Mouse (Mus musculus): ENCODE measurements around the gene Fam71e1.

Gene Fam71e1

DNA sequence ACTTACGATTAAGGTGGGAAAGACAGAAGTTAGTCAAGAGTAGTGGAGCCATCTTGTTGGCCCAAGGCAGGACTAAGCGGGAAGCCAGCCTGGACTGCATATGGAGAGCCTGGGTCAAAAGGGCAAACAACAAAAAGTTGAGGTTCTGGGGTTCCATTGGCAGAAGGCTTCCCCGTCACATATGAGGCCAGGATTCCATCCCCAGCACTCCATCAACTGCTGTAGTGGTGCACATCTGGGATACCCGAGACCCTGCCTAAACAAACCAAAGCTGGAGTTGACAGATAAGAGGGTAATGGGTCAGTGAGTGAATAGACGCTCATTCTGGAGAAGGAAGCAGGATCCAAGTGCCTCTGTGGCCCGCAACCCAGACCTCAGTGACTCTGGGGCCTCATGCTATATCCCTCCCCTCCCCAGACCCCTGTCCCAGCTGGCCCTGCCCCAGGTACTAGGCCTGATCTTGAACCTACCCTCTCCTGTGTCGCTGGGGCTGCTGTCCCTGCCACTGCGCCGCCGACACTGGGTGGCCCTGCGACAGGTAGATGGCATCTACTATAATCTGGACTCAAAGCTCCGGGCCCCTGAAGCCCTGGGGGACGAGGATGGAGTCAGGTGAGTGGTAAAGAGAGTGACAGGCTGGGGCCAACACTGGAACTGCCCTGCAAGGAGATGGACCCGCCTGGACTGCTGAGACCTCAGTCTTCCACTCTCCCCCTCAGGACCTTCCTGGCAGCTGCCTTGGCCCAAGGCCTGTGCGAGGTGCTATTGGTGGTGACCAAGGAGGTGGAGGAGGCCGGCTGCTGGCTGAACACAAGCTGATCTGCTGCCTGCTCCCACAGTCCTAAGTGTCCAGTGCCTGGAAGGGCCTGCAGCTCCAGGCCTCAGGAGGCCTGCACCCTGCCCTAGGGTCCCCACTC, 25.4 kb upstream of the Fam71e1 start:
- DNase-seq (ENCODE audit: low spot score in 2 of 2), result peak in 1 of 2 experiments; percentile 11

DNA sequence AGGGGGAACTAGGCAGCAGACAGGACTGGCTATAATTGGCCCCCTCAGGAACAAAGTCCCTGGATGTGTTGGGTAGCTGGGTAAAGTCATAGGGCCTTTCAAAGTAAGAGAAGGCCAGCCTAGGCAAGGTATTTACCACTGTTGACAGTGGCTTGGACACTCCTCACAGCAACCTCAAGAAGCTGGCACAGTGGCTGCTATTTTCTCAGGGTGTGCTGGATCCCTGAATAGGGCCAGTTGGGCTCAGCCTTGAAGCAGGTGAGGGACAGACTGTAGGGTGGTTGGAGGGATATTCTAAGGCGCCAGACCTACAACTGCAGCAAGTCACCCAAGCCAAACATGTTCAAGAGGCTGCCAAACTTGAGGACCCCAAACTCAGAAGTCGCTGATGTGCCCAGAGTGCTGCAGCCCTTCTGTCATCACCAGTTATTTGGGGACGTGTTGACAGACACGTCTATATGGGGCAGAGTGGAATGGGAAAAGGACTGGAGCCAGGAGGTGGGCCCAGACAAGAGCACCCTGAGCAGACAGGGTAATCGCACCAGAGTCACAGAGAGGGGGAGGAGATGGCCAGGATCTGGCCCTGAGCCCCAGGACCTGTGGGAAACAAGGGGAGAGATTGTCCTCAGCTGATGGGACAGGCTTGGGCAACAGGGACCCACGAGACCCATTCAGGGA, 24.4 kb upstream of the Fam71e1 start:
- peak in 1 of 2 experiments; percentile 9 for DNase-seq (ENCODE audit: low spot score in 2 of 2)

DNA sequence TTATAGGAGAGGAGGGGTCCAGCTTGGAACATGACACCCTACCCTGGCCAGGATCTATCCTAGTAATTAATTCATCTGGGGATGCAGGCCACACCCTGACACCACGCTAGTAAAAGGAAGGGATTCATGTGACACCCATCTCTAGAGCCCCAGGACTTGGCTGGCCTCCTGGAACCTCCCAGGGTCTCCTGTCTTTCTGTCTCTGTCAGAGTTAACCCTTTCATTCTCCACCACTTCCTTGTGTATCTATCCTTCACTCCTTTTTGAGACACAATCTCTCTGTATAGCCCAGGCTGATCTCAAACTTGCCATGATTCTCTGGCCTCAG, 23.9 kb upstream of the Fam71e1 start:
- no peak for DNase-seq (ENCODE audit: low spot score in 2 of 2)

DNA sequence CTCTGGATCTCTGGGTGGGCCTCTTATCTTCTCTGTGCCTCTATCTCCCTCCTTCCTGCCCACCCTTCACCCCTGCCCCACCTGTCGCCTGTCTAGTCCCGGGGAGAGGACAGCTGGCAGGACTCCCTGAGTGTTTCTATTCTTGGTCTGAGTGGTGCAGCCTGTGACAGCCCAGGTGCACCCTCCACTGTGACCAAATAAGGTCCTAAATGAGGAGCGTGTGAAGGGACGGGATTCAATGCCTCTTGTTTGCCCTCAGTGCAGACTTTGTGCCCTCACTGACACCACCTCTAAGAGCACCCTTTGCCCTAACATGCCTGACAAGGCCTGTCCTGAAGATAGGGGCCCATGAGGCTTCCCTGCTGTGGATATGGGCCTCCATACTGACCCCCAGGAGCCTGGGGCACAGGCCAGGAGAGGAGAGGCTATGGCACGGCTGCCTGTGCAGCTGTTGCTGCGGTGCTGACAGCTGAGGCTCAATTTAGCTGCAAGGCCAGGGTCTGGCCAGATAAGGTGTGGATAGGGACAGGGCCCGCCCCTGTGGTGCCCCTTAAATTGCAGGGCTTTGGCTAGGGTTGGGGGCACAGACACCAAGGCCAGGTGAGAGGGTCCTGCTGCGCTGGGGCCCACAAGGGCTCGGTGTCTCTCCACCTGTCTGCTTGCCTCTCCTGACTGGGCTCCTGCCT, 23.3 kb upstream of the Fam71e1 start:
- peak in 1 of 2 experiments; percentile 9 for DNase-seq (ENCODE audit: low spot score in 2 of 2)

DNA sequence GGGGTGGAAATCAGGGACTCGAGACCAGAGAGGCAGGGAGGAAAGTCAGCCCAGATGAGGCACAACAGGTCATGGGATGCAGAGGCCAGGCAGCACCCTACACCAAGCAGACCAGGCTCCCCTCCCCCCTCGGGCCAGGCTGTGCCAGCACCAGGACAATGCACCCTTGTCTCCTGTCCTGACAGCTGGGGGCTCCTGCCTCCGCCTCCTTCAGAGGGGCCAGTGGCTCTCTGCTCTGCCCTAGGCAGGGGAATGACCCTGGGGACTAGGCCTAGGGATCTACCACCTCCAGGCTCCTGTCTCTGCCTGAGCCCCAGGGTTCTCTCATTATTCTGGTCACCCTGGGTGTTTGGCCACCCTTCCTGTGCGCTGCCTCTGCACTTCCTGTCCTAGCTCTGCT, 22.0 kb upstream of the Fam71e1 start:
- DNase-seq (ENCODE audit: low spot score in 2 of 2), result peak in 1 of 2 experiments; percentile 58

DNA sequence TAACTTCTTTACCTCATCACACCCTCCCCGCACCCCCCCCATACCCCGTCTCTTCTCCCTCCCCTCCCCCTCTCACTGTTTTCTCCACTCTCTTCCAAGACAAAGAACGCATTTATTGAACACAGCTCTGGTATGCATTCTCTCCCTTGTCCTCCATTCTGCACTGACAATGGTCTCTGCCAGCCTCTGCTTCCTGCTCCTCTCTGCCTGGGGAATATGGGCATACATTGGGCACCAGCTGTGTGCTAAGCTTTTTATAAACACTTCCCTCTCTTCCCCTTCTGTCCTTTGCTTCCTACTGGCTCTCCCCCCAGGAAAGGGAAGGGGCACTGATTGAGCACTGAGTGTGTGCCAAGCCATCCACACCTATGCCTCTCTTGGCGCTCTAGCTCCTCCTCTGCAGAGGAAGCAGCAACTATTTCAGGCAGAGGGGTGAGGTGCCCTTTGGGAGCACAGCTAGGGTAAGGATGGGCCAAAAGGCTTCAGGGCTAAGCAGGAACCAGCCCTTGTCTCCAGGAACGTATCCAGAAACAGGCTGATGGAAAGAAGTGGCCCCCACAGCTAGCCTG, 21.3 kb upstream of the Fam71e1 start:
- DNase-seq (ENCODE audit: low spot score in 2 of 2), result peak; percentile 3 to 6

DNA sequence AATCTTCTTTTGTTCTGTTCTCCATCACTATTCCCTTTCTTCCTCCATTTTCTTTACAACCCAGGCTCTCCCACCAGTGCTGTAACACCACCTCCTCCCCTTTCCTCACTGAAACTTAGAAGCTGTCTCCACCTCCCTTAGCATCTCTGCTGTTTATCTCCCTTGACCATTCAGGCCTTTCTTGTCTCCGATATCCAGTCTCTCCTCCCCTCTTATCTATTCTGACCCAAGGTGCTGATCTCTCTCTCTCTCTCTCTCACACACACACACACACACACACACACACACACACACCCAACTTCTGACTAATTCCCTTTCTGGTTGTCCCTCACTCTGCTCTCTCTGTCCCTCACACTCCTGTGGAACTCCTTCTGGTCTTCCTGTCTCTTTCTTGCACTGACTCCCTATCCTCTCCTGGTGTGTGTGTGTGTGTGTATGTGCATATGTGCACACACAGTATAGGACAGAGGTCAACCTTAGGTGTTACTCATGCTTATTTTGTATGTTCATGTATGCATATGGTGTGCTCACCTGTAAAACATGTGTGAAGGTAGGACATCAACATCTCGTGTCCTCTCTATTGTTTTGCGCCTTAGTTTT, 13.4 kb upstream of the Fam71e1 start:
- no peak for DNase-seq (ENCODE audit: low spot score in 2 of 2)

DNA sequence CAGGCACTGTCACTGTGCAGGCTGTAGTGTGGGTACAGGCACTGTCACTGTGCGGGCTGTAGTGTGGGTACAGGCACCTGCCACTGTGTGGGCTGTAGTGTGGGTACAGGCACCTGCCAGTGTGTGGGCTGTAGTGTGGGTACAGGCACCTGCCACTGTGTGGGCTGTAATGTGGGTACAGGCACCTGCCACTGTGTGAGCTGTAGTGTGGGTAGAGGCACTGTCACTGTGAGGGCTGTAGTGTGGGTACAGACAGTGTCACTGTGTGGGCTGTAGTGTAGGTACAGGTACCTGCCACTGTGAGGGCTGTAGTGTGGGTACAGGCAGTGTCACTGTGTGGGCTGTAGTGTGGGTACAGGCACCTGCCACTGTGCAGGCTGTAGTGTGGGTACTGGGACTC, 12.3 kb upstream of the Fam71e1 start:
- no peak for DNase-seq (ENCODE audit: low spot score in 2 of 2)

DNA sequence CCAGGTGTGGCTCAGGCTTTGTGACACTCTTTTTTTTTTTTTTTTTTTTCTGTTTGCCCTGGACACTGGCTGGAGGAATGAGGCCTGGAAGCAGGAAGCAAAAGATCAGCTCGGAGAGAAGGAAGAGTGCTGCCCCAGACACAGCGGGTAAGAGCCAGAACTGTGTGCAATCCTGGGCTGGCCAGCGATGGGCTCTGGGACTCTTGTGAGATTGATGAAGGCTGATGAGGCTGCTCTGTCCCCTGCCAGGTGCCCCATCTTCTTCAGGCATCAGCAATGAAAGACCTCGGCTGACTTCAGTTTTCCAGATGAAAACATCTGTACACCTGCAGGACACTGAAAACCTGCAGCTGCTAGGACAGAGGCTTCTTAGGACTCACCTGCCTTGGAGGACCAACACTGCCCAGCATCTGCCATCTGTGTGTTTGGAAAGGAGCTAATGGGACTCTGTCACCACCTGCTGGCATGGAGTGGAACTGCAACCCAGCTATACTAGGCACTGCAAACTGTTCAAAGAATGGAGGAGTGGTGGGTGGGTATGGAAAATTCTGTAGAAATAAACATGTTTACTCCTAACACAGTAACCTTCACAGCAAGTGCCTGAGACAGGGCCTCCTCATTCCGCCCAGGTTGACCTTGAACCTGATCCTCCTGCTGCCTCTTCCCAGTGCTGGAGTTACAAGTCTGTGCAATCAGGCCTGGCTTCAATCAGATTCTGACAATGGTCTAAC, 11.4 kb upstream of the Fam71e1 start:
- peak; percentile 62 to 81 for DNase-seq (ENCODE audit: low spot score in 2 of 2)

DNA sequence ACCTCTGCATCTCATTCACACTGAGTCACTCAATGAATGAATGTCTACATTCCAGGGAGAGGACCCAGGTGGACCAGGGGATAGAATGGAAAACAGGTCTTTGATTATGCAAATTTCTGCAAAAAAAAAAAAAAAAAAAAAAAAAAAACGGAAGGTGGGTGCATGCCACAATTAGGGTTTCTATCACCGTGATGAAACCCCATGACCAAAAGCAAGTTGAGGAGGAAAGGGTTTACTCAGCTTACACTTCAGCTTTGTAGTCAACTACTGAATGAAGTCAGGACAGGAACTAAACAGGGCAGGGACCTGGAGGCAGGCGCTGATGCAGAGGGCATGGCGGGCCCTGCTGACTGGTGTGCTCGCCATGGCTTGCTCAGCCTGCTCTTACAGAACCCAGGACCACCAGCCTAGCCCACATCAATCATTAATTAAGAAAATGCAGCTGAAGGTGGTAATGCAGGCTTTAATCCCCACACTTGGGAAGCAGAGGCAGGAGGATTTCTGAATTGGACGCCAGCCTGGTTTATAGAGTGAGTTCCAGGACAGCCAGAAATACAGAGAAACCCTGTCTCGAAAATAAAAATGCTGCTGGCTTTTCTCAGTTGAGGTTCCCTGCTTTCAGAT, 10.7 kb upstream of the Fam71e1 start:
- DNase-seq (ENCODE audit: low spot score in 2 of 2), result no peak

DNA sequence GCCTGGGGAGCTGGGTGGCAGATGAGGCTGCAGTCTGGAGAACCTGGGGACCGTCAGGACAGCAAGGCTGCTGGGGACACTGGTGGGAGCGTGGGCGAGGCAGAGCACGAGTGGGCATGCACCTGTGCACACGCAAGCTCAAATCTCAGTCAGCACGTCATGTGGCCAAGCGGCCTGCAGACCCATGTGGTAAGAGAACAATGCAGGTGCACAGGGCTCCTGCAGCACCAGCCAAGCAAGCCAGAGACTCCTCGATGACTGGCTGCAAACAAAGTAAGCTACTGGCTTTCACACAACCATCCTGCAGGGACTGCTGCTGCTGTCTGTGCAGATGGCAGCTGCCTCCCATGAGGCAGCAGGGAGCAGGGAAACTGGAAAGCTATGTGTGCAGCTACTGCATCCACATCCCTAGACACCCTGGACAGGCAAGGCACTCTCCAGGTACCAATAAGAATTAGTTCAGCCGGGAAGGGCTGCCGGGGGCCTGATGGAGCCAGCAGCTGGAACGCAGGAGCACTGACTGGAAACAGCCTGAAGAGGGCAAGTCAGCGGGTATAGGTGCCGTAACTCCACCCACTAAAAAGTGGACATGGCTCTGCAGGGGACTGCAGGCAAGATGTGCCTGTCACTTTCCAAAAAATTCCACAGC, 9.3 kb upstream of the Fam71e1 start:
- DNase-seq (ENCODE audit: low spot score in 2 of 2), result no peak

DNA sequence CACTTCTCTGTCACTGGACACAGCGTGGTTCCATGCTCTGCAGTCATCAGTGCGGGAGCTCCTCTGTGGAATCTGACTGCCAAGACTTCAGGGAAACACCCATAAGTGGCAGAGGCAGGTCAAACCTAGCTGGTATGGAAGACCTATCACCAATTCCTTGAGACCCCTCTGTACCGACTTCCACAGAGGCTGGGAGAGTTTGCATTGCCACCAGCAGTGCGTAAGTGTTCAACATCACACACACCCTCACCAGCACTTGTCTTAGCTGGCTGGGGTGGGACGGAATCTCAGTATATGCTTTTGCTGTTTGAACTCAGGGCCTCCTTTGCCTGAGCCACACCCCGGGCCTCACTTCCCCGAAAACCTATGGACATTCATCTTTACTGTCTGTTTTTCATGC, 8.4 kb upstream of the Fam71e1 start:
- peak in 1 of 2 experiments; percentile 3 for DNase-seq (ENCODE audit: low spot score in 2 of 2)

DNA sequence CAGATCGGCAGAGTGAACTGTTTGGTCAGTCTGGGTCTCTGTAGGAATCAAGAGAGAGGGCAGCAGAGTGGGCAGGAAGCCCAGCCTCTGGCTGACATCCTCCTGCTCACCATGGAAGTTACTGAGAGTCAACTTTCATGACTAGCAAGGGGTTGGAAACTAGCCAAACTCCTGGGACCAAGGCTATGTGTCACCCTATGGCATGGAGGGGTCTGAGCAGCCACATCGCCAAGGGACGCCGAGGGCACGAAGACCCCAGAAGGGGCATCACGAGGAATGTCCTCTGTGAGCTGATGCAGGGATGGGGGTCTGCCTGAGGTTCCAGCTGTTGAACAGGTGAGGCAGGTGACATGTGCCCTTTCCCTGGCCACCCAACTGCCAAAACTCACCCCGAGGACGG, 7.8 kb upstream of the Fam71e1 start:
- no peak for DNase-seq (ENCODE audit: low spot score in 2 of 2)

DNA sequence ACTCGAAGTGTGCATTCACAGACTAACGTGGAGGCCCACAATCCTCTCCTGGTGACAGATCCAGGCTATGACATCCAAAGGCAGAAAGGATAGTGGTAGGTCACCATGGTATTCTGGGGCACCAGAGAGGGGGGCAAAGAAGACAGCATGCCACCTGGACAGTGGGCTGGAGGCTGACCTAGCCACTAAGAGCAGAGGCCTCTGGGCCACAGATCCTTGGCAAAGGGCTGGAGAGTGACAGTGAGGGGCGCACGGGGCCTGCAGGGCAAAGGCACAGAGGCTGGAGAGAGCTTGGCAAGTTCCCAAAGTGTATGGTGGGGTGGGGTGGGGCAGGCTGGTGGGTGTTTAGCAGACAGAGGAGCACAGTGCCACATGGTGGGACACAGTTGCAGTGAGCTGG, 6.1 kb upstream of the Fam71e1 start:
- DNase-seq (ENCODE audit: low spot score in 2 of 2), result no peak

DNA sequence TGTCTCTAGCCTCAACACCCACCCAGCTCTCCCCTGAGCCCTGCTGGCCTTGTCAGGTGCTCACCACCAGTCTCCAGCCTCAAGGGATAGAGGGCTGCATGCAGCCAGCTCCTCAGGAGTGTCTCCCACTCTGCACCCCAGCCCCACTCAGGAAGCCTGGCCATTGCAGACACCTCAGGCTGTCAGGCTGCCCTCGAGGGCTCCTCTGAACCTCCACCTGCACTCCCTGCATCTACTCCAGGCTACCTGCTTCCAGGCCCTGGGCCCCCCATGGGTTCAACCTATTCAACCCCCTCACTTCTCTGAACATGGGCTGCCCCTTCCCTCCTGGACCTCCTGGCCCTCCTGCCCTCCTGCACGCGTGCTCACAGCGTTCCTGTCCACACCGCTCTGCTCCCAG, 5.0 kb upstream of the Fam71e1 start:
- DNase-seq (ENCODE audit: low spot score in 2 of 2), result no peak

DNA sequence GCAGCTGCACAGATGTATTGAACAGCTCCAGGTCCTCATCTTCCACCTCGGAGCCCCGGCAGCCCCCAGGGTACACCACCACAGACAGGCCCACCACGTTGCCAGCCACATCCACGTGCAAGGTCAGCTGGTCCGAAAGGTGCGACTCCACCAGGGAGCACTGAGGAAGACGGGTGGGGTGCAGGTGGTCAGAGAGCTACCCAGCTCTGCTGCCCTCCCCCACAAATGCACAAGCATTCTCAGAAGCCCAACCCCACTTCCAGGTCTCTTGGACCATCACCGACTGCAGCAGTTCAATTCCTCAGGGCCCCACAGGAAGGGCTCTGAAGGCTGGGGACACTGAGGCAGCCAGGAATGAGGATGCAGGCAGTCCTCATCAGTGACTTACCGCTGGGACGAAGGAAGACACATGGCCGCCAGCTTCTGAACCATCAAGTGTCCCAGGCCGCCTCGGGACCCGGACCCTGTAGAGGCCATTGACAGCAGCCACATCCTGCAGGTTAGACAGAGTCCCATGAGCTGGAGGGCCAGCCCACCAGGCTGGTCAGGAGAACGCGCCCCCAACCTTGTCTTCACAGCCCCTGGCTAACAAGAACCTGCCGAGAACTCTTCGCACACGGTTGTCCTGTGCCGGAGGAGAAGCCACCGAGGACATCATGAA, 4.1 kb upstream of the Fam71e1 start:
- DNase-seq (ENCODE audit: low spot score in 2 of 2), result no peak

DNA sequence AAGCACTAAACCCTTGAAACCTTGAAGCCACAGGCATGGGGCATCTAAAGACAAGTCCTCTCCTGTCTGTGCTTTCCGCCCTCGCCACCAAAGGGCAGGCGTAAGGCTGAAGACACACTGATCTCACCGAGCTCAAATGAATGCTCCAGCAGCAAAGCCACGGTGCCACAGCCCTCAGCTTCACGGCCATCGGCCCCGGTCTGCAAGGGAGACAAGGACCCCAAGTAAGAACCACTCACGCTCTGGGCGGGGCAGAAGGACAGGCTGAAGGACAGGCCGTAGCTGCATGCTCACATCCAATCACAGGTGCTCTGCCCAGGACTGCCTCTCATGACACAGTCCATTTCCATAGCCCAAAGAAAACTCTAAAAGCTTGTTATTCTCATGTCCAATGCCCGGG, 1.7 kb upstream of the Fam71e1 start:
- DNase-seq (ENCODE audit: low spot score in 2 of 2), result no peak

DNA sequence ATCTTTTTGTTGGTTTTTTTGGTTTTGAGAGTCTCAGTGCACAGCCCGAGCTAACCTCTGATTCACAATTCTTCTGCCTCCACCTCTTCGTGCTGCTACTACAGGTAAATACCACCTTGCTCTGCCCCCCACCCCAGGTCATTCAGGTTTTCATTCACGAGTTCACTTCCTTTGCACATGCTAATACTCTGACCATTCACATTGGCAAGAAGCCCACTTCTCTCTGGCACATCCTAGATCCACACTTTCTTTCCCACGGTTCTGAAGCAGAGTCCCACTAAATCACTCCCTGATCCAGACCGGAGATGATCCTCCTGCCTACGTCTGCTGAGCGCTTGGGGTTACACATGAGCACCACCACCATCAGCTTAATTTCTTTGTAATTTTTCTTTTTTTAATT, 1.3 kb upstream of the Fam71e1 start:
- DNase-seq (ENCODE audit: low spot score in 2 of 2), result no peak

DNA sequence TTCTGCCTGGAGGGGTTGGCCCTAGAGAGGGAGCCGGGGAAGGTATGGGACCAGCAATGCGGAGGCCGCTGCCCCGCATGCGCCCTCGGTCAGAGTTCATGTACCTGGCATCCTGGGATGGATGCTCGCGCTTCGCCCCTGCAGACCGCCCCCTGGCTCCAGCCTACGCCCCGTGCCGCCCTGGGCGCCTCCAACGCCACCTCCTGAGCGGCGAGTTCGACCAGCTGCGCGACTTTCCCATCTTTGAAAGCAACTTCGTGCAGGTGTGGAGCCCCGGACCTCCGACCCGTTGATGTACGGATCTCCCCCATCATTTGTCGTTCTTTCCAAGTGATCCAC, 359 bp downstream of the Fam71e1 start:
- no peak for DNase-seq (ENCODE audit: low spot score in 2 of 2)
